Mouse (Mus musculus): ENCODE results near the gene Boll. TPM values are rescaled to one million over a fixed set of nuclear protein-coding genes. Genes with fewer than 3 reads are reported as not detected.

Boll gene
- total RNA-seq, 2 experiments from 2014 or later = 0.25 TPM; not detected in 1

- ATAC-seq (replicated peaks; ENCODE audit: poor library complexity) = peak; percentile 64
These were observed 124.0 kb downstream of the Boll start for GRCm38 (mm10) chr1:55239237-55239636.

GRCm38 (mm10) chr1:55238496-55238895, 124.8 kb downstream of the Boll start:
- ATAC-seq (replicated peaks; ENCODE audit: poor library complexity) = no peak

DNA sequence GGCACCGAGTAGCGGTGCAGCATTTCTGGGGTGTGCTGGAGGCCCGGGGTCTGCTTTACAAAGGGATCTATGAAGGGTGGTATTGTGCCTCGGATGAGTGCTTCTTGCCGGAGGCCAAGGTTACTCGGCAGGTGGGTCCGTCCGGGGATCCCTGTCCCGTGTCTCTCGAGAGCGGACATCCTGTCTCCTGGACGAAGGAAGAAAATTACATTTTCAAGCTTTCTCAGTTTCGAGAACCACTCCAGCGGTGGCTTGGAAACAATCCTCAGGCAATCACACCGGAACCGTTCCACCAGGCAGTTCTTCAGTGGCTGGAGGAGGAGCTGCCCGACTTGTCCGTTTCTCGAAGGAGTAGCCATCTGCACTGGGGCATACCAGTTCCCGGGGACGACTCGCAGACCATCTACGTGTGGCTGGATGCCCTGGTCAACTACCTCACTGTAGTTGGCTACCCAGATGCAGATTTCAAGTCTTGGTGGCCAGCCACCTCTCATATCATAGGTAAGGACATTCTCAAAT, 125.6 kb downstream of the Boll start:
- peak; percentile 6; the same call in 1 of the 2 replicates for ATAC-seq (replicated peaks; ENCODE audit: poor library complexity)

DNA sequence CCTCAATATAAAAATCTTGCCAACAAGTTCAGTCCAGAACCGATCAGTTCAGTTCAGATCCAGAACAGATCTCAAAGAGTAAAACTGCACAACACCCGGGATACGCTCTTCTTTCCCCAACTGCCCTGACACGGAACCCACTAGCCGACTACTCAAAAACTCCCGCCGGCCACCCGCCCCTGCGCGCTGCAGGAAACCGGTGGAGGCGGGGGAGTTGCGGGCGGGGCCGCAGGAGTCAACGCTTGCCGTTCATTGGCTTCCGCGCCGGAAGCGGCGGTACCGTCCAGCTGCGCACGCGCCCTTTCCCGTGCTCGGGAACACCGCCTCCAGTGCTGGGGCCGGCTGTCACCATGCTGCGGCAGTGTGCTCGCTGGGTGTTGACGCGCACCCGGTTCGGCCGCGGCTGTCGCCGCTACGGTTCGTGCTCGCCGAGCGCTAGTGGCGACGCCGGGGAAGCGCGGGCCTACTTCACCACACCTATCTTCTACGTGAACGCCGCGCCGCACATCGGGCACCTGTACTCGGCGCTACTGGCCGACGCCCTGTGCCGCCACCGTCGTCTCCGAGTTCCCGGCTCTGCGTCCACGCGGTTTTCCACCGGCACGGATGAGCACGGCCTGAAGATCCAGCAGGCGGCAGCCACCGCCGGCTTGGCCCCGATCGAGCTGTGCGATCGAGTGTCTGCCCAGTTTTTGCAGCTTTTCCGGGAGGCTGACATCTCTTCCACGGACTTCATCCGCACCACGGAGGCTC, 126.2 kb downstream of the Boll start, which contains the start of gene Mars2:
Gene Mars2 (plus strand): TSS at position 288 of the 753 bp plus-strand sequence.
- peak; percentile 92 for ATAC-seq (replicated peaks; ENCODE audit: poor library complexity)

GRCm38 (mm10) chr1:55236487-55236886, 126.8 kb downstream of the Boll start:
- no peak for ATAC-seq (replicated peaks; ENCODE audit: poor library complexity)

DNA sequence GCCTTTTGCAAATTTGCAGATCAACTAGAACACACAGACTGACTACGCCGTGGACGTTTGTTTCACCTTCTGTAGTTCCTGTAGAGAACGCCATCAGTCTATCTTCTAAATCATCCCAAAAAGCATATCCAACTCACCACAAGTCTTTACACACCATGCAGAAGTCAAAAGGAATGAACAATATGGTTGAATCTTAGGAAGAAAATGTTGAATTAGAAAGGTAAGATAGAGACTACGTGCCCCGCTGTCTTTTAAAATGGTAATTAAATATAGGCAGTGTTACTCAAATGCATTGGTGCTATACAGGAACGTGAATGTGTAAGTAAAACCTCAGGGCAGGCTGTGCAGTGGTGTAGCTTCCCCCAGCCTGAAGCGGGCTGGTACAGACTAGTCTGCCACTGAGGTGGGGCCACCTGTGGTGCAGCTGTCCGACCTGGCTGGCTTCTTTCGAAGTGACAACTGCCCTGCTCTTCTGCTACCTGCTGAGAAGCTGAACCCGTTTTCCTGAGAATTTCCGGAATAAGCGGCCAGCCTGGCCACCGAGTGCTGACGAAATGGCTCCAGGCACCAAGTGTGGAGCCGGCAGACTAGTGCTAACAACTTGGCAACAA, 128.3 kb downstream of the Boll start:
- ATAC-seq (replicated peaks; ENCODE audit: poor library complexity) = no peak

GRCm38 (mm10) chr1:55228256-55228884, 134.9 kb downstream of the Boll start:
- ATAC-seq (replicated peaks; ENCODE audit: poor library complexity) = no peak

DNA sequence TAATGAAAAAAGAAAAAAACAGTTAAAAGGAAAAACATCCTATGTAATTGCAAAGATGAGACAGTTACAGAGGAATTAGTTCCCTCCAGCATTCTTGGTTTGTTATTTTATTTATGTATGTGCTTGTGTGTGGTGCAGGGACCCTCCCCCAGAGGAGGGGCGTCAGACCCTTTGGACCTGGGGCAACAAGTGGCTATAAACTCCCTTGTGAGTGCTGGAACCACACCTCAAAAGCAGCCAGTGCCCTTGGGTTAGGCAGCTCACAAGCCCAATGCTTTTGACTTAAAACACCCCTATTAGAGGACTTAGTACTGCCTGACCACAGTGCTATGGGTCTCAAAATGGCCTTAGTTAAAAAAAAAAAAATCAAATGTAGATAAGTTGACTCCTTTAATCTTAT, 135.9 kb downstream of the Boll start:
- ATAC-seq (replicated peaks; ENCODE audit: poor library complexity) = no peak

DNA sequence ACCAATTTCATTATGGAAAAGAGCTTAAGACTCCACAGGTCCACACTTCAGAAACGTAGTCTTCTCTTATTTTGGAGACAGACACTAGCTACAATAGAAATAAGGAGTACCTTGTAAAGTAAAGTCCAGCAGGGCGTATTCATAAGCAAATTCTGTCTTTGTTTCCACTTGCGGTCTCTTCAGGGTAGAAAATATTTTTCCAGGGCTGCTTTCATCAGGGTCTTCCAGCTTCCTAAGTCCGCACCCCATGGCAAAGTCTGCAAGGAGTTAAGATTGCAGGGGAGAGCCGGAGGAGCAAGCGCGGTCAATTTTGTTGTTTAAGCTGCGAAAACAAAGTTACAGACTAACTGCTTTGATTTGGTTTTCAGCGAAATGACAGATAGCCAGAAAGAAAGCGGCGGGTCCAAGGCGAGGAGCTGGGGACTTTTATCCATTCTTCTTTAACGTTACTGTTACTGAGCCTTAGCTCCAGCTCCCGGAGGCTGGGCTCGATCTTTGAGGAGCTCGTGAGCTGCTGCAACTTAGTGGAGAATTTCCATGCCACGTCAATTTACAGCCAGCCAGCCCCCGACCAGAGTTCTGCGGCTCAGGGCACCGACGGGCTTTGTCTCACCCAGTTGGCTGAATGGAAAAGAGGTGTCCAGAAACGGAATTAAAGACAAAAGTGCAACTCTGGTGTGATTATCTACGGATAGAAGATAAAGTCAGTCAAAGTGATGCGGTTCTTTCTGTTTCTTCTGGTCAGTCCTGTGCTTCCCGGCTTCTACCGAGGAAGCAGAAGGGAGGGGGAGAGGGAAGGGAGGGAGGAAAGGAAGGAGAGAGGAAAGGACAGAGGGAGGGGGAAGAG, 137.0 kb downstream of the Boll start, which contains the start of gene Rftn2:
Gene Rftn2 (minus strand): TSS at position 772 of the 847 bp plus-strand sequence.
- ATAC-seq (replicated peaks; ENCODE audit: poor library complexity) = 0 out of 2 replicates have a peak, but pooled peaks have one; percentile 6

DNA sequence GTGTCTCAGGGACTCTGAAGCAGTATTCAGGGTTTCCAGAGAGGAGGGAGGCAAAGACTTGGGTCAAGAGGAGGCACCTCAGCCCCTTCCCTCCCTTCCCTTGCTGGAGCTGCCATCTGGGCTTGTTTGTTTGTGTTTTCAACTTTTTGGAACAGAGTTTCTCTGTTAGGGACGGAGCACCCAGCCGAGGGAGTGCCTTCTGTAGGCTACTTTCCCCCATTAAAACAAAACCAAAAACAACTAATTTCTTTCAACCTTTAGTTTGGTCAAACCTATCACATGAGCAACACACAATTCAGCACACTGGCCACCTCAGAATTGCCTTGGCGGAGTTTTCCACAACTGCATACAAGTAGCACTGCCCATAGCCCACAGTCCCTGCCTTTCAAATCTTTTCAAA, 137.9 kb downstream of the Boll start:
- ATAC-seq (replicated peaks; ENCODE audit: poor library complexity) = no peak

- 0 out of 2 replicates have a peak, but pooled peaks have one; percentile 11 for ATAC-seq (replicated peaks; ENCODE audit: poor library complexity)
These were observed 139.2 kb downstream of the Boll start for GRCm38 (mm10) chr1:55224111-55224510.

DNA sequence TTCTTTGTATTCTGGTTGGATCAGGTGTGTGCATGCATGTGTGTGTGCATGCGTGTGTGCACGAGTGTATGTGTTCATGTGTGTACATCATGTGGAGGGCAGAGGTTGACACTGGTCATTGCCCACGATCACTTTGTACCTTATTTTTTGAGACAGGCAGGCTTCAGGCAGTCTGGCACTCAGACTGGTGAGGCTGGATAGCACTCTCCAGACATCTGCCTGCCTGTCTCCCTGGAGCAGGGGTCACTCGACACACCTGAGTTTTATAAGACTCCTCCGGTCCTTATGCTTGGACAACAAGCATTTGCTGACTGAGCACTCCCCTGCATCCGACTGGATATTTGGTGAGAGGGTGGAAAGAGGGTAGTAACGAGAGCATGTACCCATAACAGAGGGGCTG, 140.2 kb downstream of the Boll start:
- ATAC-seq (replicated peaks; ENCODE audit: poor library complexity) = no peak

GRCm38 (mm10) chr1:55221352-55221751, 141.9 kb downstream of the Boll start:
- ATAC-seq (replicated peaks; ENCODE audit: poor library complexity) = no peak

DNA sequence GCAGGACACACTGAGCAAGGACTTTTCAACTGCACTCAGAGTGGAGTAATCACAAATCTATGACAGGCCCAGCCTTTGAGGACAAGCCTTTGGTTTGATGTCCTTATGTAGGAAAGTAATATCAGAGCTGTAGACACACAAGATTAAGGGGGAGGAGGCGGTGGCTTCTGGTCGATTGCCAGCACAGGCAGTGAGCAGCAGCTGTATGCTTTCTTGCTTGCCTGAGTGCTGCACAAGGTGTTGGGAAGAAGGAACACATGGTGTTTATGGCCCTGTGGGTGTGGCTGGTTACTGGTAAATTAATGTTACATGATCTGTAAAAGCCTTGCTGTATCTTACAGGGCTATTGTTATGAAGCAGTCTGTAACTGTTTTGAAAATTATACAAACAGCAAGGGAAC, 146.1 kb downstream of the Boll start:
- peak; percentile 67 for ATAC-seq (replicated peaks; ENCODE audit: poor library complexity)

GRCm38 (mm10) chr1:55215185-55215813, 148.0 kb downstream of the Boll start:
- peak; percentile 90 for ATAC-seq (replicated peaks; ENCODE audit: poor library complexity)

- ATAC-seq (replicated peaks; ENCODE audit: poor library complexity) = no peak
These were observed 149.3 kb downstream of the Boll start for GRCm38 (mm10) chr1:55213936-55214335.

- no peak for ATAC-seq (replicated peaks; ENCODE audit: poor library complexity)
These were observed 149.8 kb downstream of the Boll start for GRCm38 (mm10) chr1:55213475-55213874.

- no peak for ATAC-seq (replicated peaks; ENCODE audit: poor library complexity)
These were observed 150.5 kb downstream of the Boll start for GRCm38 (mm10) chr1:55212771-55213170.

DNA sequence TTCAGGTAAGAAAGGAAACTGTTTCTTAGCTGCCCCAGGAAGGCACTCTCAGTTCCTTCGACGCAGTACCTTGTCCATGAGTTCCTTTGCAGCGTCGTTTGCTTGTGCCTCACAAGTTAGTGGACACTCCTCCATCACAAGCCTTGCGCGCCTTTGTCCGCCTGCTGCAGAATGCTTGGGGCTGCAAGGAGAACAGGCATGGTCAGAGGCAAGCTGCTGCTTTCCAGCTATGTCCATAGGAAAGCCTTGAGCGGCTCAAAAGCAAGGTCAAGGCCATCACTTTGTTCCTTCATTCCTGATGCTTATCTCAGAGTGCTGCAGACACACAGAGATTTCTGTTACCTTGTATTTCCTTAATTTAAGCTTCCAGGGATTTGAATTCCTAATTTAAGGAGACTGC, 152.2 kb downstream of the Boll start:
- no peak for ATAC-seq (replicated peaks; ENCODE audit: poor library complexity)
